Mouse (Mus musculus) right cerebral cortex, adult 2 months (tissue): ENCODE data around the gene Abcf2.
"Not testable (repeated sequence)": the region's sequence is repeated elsewhere in the genome, so short reads cannot be mapped to it uniquely, and the experiment has no call there.

ENCODE experiments used
- DNase-seq, 2 experiments: peaks; one replicate each; pipeline ENCODE4 v3.0.0; 2021 to 2022; ENCODE audit warnings: low spot score in 2 of 2

The Abcf2 gene

DNA sequence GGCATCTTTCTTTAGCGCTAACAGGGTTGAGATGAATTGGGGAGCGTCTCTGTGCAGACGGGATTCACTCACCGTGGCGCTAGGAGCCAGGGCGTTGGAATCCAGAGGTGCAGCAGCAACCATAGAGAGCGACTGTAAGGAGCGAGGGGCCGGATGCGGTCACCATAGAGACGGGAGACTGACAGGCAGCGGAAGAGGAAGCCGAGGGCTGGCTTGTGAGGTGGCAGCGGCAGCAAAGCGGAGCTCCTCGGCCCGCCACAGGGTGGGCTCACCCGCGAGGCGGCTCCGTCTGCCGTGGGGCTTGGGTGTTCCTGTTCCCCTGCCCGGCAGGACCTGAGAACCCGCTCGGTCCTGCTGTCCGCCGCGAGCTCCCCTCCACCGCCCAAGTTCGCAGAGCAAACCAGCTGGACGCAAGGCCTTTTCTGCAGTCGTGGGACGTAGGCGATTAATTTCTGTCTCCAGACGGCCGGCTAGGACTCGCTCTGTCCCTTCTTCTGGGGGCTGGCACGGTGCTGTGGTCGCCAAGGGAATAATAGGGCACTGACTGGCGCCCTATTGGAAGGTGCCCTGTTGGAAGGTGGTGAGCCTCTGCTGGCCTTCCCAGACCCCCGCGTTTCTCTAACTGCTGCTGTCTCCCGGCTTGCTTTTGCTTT, 9.4 kb upstream of the Abcf2 start, which contains the start of gene Chpf2:
Gene Chpf2 (plus strand): TSS at position 195 of the 653 bp plus-strand sequence.
- DNase-seq = peak; percentile 80 to 81

DNA sequence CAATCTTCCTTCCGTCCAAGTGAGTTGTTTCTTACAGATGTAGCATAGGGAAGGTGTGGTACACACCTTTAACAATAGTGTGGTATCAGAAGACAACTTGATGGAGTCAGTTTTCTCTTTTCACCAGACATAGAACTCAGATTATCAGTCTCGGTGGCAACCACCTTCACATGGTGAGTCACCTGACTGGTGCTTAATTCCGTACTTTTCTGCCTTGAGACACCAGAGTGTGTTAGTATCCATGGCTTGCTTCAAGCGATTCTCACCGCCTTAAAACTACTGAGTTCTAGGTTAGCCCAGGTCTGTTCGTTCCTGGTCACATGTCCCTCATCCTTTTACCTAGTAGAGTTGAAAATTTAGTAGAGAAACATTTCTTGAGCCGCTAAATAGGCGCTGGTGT, 8.8 kb upstream of the Abcf2 start:
- no peak for DNase-seq

- DNase-seq = no peak
These were observed 1.1 kb upstream of the Abcf2 start for GRCm38 (mm10) chr5:24578109-24578963.

DNA sequence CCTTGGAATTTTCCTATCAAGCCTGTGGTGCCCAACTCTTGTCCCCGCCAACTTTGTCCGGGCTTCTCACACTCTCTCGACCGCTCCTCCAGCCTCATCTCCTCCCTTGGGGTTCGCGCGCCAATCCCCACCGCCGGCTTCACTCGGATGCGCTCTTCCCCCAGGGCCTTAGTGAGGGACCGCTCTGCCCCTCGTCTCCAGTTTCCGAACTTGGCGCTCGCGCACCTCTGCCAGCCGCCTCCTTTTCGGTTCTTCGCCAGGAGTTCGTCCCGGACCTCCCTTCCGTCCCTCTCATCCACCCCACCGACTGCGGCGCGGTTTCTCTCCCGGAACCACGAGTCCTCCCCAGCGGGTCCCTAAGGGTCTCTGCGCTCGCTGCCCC, 475 bp downstream of the Abcf2 start:
- no peak for DNase-seq

GRCm38 (mm10) chr5:24575948-24576347, 1.3 kb downstream of the Abcf2 start:
- no peak for DNase-seq

- DNase-seq = no peak
These were observed 20.6 kb downstream of the Abcf2 start, which contains the start of gene 4931409K22Rik for GRCm38 (mm10) chr5:24556709-24557108. TSS of gene 4931409K22Rik (minus strand) at chr5:24556809.

DNA sequence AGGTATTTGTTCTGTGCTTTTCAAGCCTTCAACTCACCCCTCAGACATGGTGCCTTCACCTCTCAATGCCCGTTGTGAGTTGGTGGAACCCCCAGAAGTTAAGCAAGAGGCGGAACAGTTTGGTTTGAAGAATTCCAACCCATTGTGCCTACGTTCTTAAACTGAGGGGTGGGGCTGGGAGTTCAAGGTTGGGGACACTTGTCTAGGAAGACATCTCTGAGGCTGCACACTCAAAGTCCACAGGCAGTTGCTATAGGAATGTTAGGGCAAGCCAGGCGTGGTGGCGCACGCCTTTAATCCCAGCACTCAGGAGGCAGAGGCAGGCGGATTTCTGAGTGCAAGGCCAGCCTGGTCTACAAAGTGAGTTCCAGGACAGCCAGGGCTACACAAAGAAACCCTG, 21.9 kb downstream of the Abcf2 start:
- DNase-seq = not testable (repeated sequence)

- DNase-seq = no peak
These were observed 23.5 kb downstream of the Abcf2 start for GRCm38 (mm10) chr5:24553621-24554244.

- no peak for DNase-seq
These were observed 26.0 kb downstream of the Abcf2 start for GRCm38 (mm10) chr5:24551317-24551688.

DNA sequence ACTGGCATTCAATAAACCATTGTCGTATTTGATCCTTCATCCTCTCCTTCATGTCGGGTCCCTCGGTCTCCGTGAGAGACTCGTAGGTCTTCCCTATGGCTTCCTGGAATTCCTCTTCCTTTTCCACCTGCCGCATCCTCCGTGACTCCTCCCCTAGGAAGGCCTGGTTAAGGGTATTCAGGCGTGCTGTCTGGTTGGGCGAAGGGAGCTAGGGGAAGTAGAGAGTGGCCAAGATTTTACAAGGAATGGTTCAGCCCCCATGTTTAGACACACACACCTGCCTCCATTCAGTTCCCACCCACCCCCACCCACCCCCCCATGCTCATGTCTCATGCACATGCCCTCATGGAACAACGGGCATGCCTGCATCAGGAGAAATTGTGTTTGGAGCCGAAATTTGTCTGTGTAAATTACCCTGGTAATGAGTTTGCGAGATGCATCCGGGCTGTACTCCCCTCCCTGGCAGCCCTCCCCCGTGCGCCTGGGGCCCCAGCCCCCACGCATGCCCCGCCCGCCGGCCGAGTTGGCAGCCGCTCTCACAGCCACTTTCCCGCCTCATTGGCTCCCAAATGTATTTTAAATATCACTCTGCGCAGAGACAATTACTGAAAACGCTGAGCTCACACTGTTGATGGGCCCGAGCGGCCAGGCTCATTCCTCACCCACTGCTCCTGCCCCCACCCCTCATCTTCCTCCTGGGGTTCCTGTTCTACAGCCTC, 26.5 kb downstream of the Abcf2 start:
- DNase-seq = peak; percentile 60 to 65

DNA sequence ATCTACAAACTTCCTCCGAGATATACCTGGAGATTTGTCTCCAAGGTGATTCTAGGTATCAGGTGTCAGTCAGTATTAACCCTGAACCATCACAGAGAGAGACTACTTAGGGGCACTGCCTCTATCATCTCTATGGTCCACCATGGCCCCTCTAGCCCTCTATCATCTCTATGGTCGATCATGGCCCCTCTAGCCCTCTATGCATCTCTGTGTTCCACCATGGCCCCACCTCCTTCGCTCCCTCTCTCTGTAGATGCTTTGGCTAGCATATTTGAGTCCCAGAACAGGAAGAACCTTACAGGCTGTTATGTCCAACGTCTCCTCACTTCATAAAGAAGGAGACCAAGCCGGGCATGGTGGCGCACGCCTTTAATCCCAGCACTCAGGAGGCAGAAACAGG, 34.6 kb downstream of the Abcf2 start:
- DNase-seq = no peak

- no peak for DNase-seq
These were observed 36.1 kb downstream of the Abcf2 start for GRCm38 (mm10) chr5:24541144-24541569.

GRCm38 (mm10) chr5:24540387-24541143, 36.7 kb downstream of the Abcf2 start, which contains the start of gene Asb10:
TSS of gene Asb10 (minus strand) at chr5:24540978.
- DNase-seq = peak; percentile 37 to 42

- no peak for DNase-seq
These were observed 37.5 kb downstream of the Abcf2 start for GRCm38 (mm10) chr5:24539571-24540296.

- no peak for DNase-seq
These were observed 39.6 kb downstream of the Abcf2 start for GRCm38 (mm10) chr5:24537618-24538017.

- no peak for DNase-seq
These were observed 40.8 kb downstream of the Abcf2 start for GRCm38 (mm10) chr5:24536511-24536910.

DNA sequence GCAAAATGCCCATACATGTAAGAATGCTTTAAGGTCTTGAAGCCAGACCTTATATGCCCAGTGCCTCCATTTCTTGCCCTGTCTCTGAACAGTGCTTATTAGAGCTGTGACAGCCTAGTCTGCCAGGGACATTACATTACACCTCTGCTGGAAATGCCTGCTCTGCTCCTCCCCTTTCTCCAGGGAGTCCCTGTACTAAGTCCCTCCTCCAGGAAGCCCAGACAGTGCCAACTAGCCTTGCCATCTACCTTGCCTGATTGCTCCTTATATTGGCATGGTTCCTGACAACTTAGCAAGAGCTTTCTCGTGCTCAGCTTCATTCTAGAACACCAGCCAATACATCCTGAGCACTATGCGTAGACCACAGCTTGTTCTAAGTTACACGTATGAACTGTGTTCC, 41.5 kb downstream of the Abcf2 start:
- DNase-seq = no peak

DNA sequence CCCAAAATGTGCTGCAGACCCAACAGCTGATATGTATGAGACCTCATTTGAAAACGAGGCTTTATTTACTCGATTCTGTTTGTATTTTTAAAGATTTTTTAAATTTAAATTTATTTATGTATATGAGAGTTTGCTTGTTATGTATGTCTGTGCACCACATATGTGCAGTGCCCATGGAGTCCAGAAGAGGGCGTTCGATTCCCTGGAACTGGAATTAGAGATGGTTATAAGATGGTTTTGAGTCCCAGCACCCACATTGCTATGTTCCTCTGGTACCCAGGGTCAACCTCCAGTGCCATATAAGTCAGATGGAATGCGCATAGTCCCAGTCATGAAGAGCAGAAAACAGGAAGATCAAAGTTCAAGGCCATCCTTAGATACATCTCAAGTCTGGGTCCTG, 43.0 kb downstream of the Abcf2 start:
- DNase-seq = no peak

GRCm38 (mm10) chr5:24533391-24533790, 43.9 kb downstream of the Abcf2 start:
- no peak for DNase-seq

GRCm38 (mm10) chr5:24530042-24530689, 47.1 kb downstream of the Abcf2 start:
- DNase-seq = peak; percentile 95 to 97
